Mouse (Mus musculus) B cell, adult 2 months (primary cell): ENCODE measurements around the gene Paf1.

Source experiments
- DNase-seq, 2 experiments: peaks; one replicate each; pipeline ENCODE4 v3.0.0; 2022

Gene Paf1

GRCm38 (mm10) chr7:28371514-28371989 is 21.2 kb upstream of the Paf1 start:
- peak; percentile 51 to 52 for DNase-seq

- DNase-seq: peak; percentile 98
Measured at GRCm38 (mm10) chr7:28372251-28373108, 20.3 kb upstream of the Paf1 start, which contains the start of gene Plekhg2. Gene Plekhg2 (minus strand): TSS chr7:28372599.

- peak; percentile 88 to 89 for DNase-seq
Measured at GRCm38 (mm10) chr7:28373131-28373581, 19.6 kb upstream of the Paf1 start.

- DNase-seq: peak in 1 of 2 experiments; percentile 24
Measured at GRCm38 (mm10) chr7:28373891-28374495, 18.8 kb upstream of the Paf1 start.

- no peak for DNase-seq
Measured at GRCm38 (mm10) chr7:28374647-28375046, 18.1 kb upstream of the Paf1 start.

- DNase-seq: peak; percentile 93 to 94
Measured at GRCm38 (mm10) chr7:28375176-28375921, 17.4 kb upstream of the Paf1 start.

GRCm38 (mm10) chr7:28376011-28376771 is 16.6 kb upstream of the Paf1 start:
- DNase-seq: peak; percentile 87 to 88

- DNase-seq: peak; percentile 58 to 67
Measured at GRCm38 (mm10) chr7:28377190-28378065, 15.3 kb upstream of the Paf1 start.

- peak; percentile 78 to 79 for DNase-seq
Measured at GRCm38 (mm10) chr7:28378066-28378690, 14.6 kb upstream of the Paf1 start.

GRCm38 (mm10) chr7:28378769-28379651 is 13.7 kb upstream of the Paf1 start:
- DNase-seq: peak; percentile 99

GRCm38 (mm10) chr7:28380237-28381016 is 12.3 kb upstream of the Paf1 start, which contains the start of gene Zfp36:
Gene Zfp36 (minus strand): TSS chr7:28380253.
- DNase-seq: peak; percentile 58 to 66

GRCm38 (mm10) chr7:28381017-28381790 is 11.5 kb upstream of the Paf1 start:
- peak; percentile 93 to 95 for DNase-seq

- DNase-seq: peak; percentile 94 to 96
Measured at GRCm38 (mm10) chr7:28381938-28382337, 10.8 kb upstream of the Paf1 start.

- peak in 1 of 2 experiments; percentile 84 for DNase-seq
Measured at GRCm38 (mm10) chr7:28382347-28382951, 10.3 kb upstream of the Paf1 start.

- peak; percentile 86 to 89 for DNase-seq
Measured at GRCm38 (mm10) chr7:28382981-28383396, 9.8 kb upstream of the Paf1 start.

GRCm38 (mm10) chr7:28383606-28384005 is 9.1 kb upstream of the Paf1 start:
- no peak for DNase-seq

GRCm38 (mm10) chr7:28384162-28384561 is 8.6 kb upstream of the Paf1 start:
- DNase-seq: peak; percentile 54 to 59
